Mouse (Mus musculus) right cerebral cortex, postnatal 14 days (tissue): ENCODE measurements around the gene Rab12.

ENCODE experiments used
- DNase-seq: peaks from one replicate; pipeline ENCODE4 v3.0.0; 2022

The Rab12 gene

GRCm38 (mm10) chr17:66498598-66498997 is 20.9 kb downstream of the Rab12 start:
- DNase-seq = no peak

- DNase-seq = no peak
Observed at GRCm38 (mm10) chr17:66496589-66496988, 22.9 kb downstream of the Rab12 start.

- peak; percentile 34 for DNase-seq
Observed at GRCm38 (mm10) chr17:66490022-66490601, 29.4 kb downstream of the Rab12 start.

GRCm38 (mm10) chr17:66486576-66486975 is 33.0 kb downstream of the Rab12 start:
- no peak for DNase-seq

GRCm38 (mm10) chr17:66485742-66486141 is 33.8 kb downstream of the Rab12 start:
- DNase-seq = peak; percentile 75

GRCm38 (mm10) chr17:66484965-66485364 is 34.6 kb downstream of the Rab12 start:
- DNase-seq = no peak

GRCm38 (mm10) chr17:66483651-66484454 is 35.7 kb downstream of the Rab12 start:
- DNase-seq = no peak

GRCm38 (mm10) chr17:66481295-66481694 is 38.2 kb downstream of the Rab12 start:
- no peak for DNase-seq

GRCm38 (mm10) chr17:66480491-66481278 is 38.8 kb downstream of the Rab12 start:
- DNase-seq = no peak

- no peak for DNase-seq
Observed at GRCm38 (mm10) chr17:66479813-66480490, 39.6 kb downstream of the Rab12 start.

- DNase-seq = peak; percentile 50
Observed at GRCm38 (mm10) chr17:66479311-66479710, 40.2 kb downstream of the Rab12 start.

- no peak for DNase-seq
Observed at GRCm38 (mm10) chr17:66473205-66473604, 46.3 kb downstream of the Rab12 start.

- DNase-seq = no peak
Observed at GRCm38 (mm10) chr17:66471775-66472174, 47.8 kb downstream of the Rab12 start.

GRCm38 (mm10) chr17:66471252-66471651 is 48.3 kb downstream of the Rab12 start:
- DNase-seq = no peak

- DNase-seq = no peak
Observed at GRCm38 (mm10) chr17:66470020-66470419, 49.5 kb downstream of the Rab12 start.

- no peak for DNase-seq
Observed at GRCm38 (mm10) chr17:66457278-66457677, 62.3 kb downstream of the Rab12 start.

GRCm38 (mm10) chr17:66451143-66451542 is 68.4 kb downstream of the Rab12 start:
- DNase-seq = peak; percentile 98

- DNase-seq = no peak
Observed at GRCm38 (mm10) chr17:66450526-66451070, 68.9 kb downstream of the Rab12 start.

- DNase-seq = peak; percentile 83
Observed at GRCm38 (mm10) chr17:66449460-66450341, 69.8 kb downstream of the Rab12 start, which contains the start of gene Mtcl1. Gene Mtcl1, minus strand, starts transcription at chr17:66449750.

GRCm38 (mm10) chr17:66448421-66449405 is 70.8 kb downstream of the Rab12 start:
- peak; percentile 64 for DNase-seq
